Mouse (Mus musculus): ENCODE data around the gene Gm36028.

GRCm38 (mm10) chr16:37805746-37806495 is 55.0 kb downstream of the Gm36028 start:
- TF ChIP-seq CTCF (conservative IDR thresholded peaks at IDR 0.05; ENCODE audit: low read length) = no peak
- TF ChIP-seq POU5F1 (IDR thresholded peaks at IDR 0.05; ENCODE audit: borderline replicate concordance, low read length) = no peak

Measured in E14TG2a.4 (cell line).